Mouse (Mus musculus) MEL (cell line): Measurements from ENCODE around the gene 5730455P16Rik. TPM values are rescaled to one million over a fixed set of nuclear protein-coding genes. Genes with fewer than 3 reads are reported as not detected.

ENCODE experiments used
- DNase-seq: peaks from one replicate; pipeline ENCODE4 v3.0.0; 2011; ENCODE audit warnings: low read depth, low spot score
- H3K27ac ChIP-seq: 2 replicates; pipeline ENCODE4 v1.5.1; 2012; ENCODE audit warnings: low read depth, mild to moderate bottlenecking, control low read depth, low read length, moderate library complexity; ENCODE audit not compliant: control insufficient read depth
- H3K27me3 ChIP-seq, 2 experiments: fragments of 150-350 bp in 1 of 2; sonication (generic) in 1 of 2; 2 replicates each; pipeline ENCODE4 v1.6.1; 2012; ENCODE audit warnings: low read length in 2 of 2, mild to moderate bottlenecking in 2 of 2, improper control_type of control experiment in 1 of 2, moderate library complexity in 1 of 2; ENCODE audit not compliant: insufficient read depth in 2 of 2, control insufficient read depth in 1 of 2
- H3K36me3 ChIP-seq, 2 experiments: 2 replicates each; pipeline ENCODE4 v1.6.1; 2012 to 2014; ENCODE audit warnings: low read length in 2 of 2, improper control_type of control experiment in 1 of 2, inconsistent platforms in 1 of 2, mild to moderate bottlenecking in 1 of 2; ENCODE audit not compliant: insufficient read depth in 2 of 2, control insufficient read depth in 1 of 2
- H3K4me1 ChIP-seq, 2 experiments: fragments of 150-350 bp in 1 of 2; sonication (generic) in 1 of 2; 2 replicates each; pipeline ENCODE4 v1.6.1; 2012; ENCODE audit warnings: low read length in 2 of 2, improper control_type of control experiment in 1 of 2, mild to moderate bottlenecking in 1 of 2; ENCODE audit not compliant: insufficient read depth in 2 of 2, control insufficient read depth in 1 of 2
- H3K4me3 ChIP-seq, 2 experiments: fragments of 150-350 bp in 1 of 2; sonication (generic) in 1 of 2; 2 replicates each; pipeline ENCODE4 v1.5.1; 2012; ENCODE audit warnings: low read depth in 2 of 2, low read length in 2 of 2, mild to moderate bottlenecking in 2 of 2, moderate library complexity in 2 of 2, control low read depth in 1 of 2, improper control_type of control experiment in 1 of 2; ENCODE audit not compliant: control insufficient read depth in 1 of 2, insufficient read depth in 1 of 2
- H3K79me2 ChIP-seq: 2 replicates; pipeline ENCODE4 v1.6.1; 2012; ENCODE audit warnings: mild to moderate bottlenecking, low read length, moderate library complexity; ENCODE audit not compliant: control insufficient read depth, poor library complexity, insufficient read depth
- H3K9ac ChIP-seq: 2 replicates; pipeline ENCODE4 v1.6.1; 2012; ENCODE audit warnings: low read depth, mild to moderate bottlenecking, control low read depth, low read length, moderate library complexity; ENCODE audit not compliant: control insufficient read depth, poor library complexity, severe bottlenecking
- H3K9me3 ChIP-seq: fragments of 150-350 bp; sonication (generic); replicated peaks from 2 replicates; pipeline ENCODE4 v1.6.1; 2012; ENCODE audit warnings: mild to moderate bottlenecking, low read length, improper control_type of control experiment, moderate library complexity; ENCODE audit not compliant: insufficient read depth
- CTCF ChIP-seq, 3 experiments: IDR thresholded peaks in 2 of 3; conservative IDR thresholded peaks in 1 of 3; 2 replicates each; pipeline ENCODE4 v1.5.1; 2011 to 2012; ENCODE audit warnings: low read length in 3 of 3, low read depth in 2 of 3, mild to moderate bottlenecking in 2 of 3, improper control_type of control experiment in 1 of 3, inconsistent platforms in 1 of 3, mixed read lengths in 1 of 3, moderate library complexity in 1 of 3; ENCODE audit not compliant: control insufficient read depth in 1 of 3, insufficient read depth in 1 of 3, poor library complexity in 1 of 3, severe bottlenecking in 1 of 3
- EP300 ChIP-seq, 2 experiments: IDR thresholded peaks; 2 replicates each; pipeline ENCODE4 v1.6.1; 2011; ENCODE audit warnings: improper control_type of control experiment in 2 of 2, low read length in 2 of 2, low read depth in 1 of 2, mild to moderate bottlenecking in 1 of 2
- ETS1 ChIP-seq: IDR thresholded peaks from 2 replicates; pipeline ENCODE4 v1.6.1; 2012; ENCODE audit warnings: low read depth, mild to moderate bottlenecking, inconsistent platforms, low read length, improper control_type of control experiment, moderate library complexity
- GATA1 ChIP-seq: IDR thresholded peaks from 2 replicates; pipeline ENCODE4 v1.6.1; 2011; ENCODE audit warnings: low read depth, low read length, improper control_type of control experiment
- MAFK ChIP-seq: IDR thresholded peaks from 2 replicates; pipeline ENCODE4 v1.6.1; 2011; ENCODE audit warnings: low read depth, mild to moderate bottlenecking, low read length, improper control_type of control experiment, borderline replicate concordance
- MAZ ChIP-seq: IDR thresholded peaks from 2 replicates; pipeline ENCODE4 v1.6.1; 2012; ENCODE audit warnings: low read depth, mild to moderate bottlenecking, inconsistent platforms, low read length, improper control_type of control experiment
- MYB ChIP-seq: IDR thresholded peaks from 2 replicates; pipeline ENCODE4 v1.6.1; 2011; ENCODE audit warnings: mild to moderate bottlenecking, low read depth, low read length, improper control_type of control experiment
- MYC ChIP-seq: IDR thresholded peaks from 2 replicates; pipeline ENCODE4 v1.6.1; 2011; ENCODE audit warnings: low read depth, mild to moderate bottlenecking, low read length, improper control_type of control experiment, moderate library complexity
- NRF1 ChIP-seq: IDR thresholded peaks from 2 replicates; pipeline ENCODE4 v1.6.1; 2014; ENCODE audit warnings: low read depth, mild to moderate bottlenecking, inconsistent platforms, low read length, improper control_type of control experiment, moderate library complexity; ENCODE audit not compliant: poor library complexity, insufficient read depth, severe bottlenecking
- POLR2AphosphoS2 ChIP-seq: IDR thresholded peaks from 2 replicates; pipeline ENCODE4 v1.6.1; 2011; ENCODE audit warnings: low read length, improper control_type of control experiment
- RAD21 ChIP-seq: IDR thresholded peaks from 2 replicates; pipeline ENCODE4 v1.6.1; 2011; ENCODE audit warnings: mild to moderate bottlenecking, low read depth, low read length, improper control_type of control experiment
- RCOR1 ChIP-seq: IDR thresholded peaks from 2 replicates; pipeline ENCODE4 v1.6.1; 2012; ENCODE audit warnings: low read depth, mild to moderate bottlenecking, inconsistent platforms, low read length, improper control_type of control experiment
- SMC3 ChIP-seq: IDR thresholded peaks from 2 replicates; pipeline ENCODE4 v1.6.1; 2011; ENCODE audit warnings: low read depth, low read length, improper control_type of control experiment
- TCF12 ChIP-seq: IDR thresholded peaks from 2 replicates; pipeline ENCODE4 v1.6.1; 2014; ENCODE audit warnings: low read depth, mild to moderate bottlenecking, inconsistent platforms, low read length, improper control_type of control experiment, moderate library complexity
- ZC3H11A ChIP-seq: IDR thresholded peaks from 2 replicates; pipeline ENCODE4 v1.6.1; 2012; ENCODE audit warnings: low read depth, mild to moderate bottlenecking, inconsistent platforms, low read length, improper control_type of control experiment
- ZKSCAN1 ChIP-seq: IDR thresholded peaks from 2 replicates; pipeline ENCODE4 v1.6.1; 2012; ENCODE audit warnings: low read depth, mild to moderate bottlenecking, inconsistent platforms, low read length, improper control_type of control experiment, moderate library complexity
- polyA plus RNA-seq, 2 experiments: library from polyadenylated mRNA; stranded (reverse) in 1 of 2; unstranded in 1 of 2; fragments of >175 nt in 1 of 2; fragments of >200 nt in 1 of 2; gene quantifications; 2 replicates each; pipeline versions ENCODE4 v1.2.1 to v1.2.4; 2012; ENCODE audit warnings: low replicate concordance in 2 of 2, low read depth in 1 of 2; ENCODE audit not compliant: insufficient read length in 2 of 2, insufficient read depth in 1 of 2, missing spikeins in 1 of 2
- total RNA-seq: library from RNA; depleted of rRNA; stranded (reverse); fragments of 300-350 nt; gene quantifications from 2 replicates; pipeline ENCODE4 v1.2.3, GENCODE M21; 2012

Gene 5730455P16Rik
- total and polyA plus RNA-seq, 3 experiments, result 9.5 to 10.1 TPM; not detected in 1

DNA sequence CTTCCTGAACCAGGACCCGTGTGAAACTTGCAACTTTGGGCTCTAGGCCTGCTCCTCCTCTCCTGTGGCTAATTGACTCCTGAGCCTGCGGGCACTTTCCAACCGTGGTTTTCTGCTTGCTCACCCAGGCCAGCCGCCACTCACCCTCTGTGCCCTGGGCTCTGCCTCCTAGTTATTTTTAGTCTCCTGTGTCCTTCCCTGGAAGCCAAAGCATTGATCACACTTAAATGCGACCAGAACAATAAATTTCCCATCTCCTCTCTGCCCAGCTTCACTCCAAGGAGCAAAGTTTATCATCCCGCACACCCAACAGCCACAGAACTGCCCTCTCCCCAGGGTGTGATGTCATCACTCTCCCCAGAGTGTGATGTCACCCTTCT is 41.5 kb downstream of the 5730455P16Rik start:
- Histone ChIP-seq H3K27ac (no peak overlapping the region), H3K79me2 (no peaks in the 10 kb centered on the region)
- TF ChIP-seq CTCF (IDR thresholded peaks at IDR 0.05 in 2 of 3, conservative IDR thresholded peaks at IDR 0.05 in 1 of 3; ENCODE audit: control insufficient read depth in 1 of 3, insufficient read depth in 1 of 3, low read depth in 2 of 3, low read length in 3 of 3, poor library complexity in 1 of 3, severe bottlenecking in 1 of 3), result no peak
- TF ChIP-seq NRF1, result no peak
- no peak for TF ChIP-seq ZC3H11A
- no peak for TF ChIP-seq ETS1
- TF ChIP-seq MYB, result no peak
- no peak for TF ChIP-seq RCOR1
- TF ChIP-seq MAFK, result no peak
- TF ChIP-seq TCF12, result no peak
- TF ChIP-seq EP300 (IDR thresholded peaks at IDR 0.05; ENCODE audit: low read depth in 1 of 2, low read length in 2 of 2), result no peak
- TF ChIP-seq MAZ, result no peak
- TF ChIP-seq GATA1, result no peak
- TF ChIP-seq, all 39 proteins: peak for 0
- no peak overlapping the region for H3K9ac ChIP-seq
- H3K27me3 ChIP-seq, result peaks cover 5 to 17% of the 10 kb centered on the region in 2 experiments
- H3K36me3 ChIP-seq, result no peaks in the 10 kb centered on the region
- no peak overlapping the region for H3K4me3 ChIP-seq
- peaks cover 0 to 4% of the 10 kb centered on the region in 2 experiments; a peak in 1 of 4 replicates for H3K4me1 ChIP-seq
- DNase-seq, result no peak
- no peaks in the 10 kb centered on the region for H3K9me3 ChIP-seq

DNA sequence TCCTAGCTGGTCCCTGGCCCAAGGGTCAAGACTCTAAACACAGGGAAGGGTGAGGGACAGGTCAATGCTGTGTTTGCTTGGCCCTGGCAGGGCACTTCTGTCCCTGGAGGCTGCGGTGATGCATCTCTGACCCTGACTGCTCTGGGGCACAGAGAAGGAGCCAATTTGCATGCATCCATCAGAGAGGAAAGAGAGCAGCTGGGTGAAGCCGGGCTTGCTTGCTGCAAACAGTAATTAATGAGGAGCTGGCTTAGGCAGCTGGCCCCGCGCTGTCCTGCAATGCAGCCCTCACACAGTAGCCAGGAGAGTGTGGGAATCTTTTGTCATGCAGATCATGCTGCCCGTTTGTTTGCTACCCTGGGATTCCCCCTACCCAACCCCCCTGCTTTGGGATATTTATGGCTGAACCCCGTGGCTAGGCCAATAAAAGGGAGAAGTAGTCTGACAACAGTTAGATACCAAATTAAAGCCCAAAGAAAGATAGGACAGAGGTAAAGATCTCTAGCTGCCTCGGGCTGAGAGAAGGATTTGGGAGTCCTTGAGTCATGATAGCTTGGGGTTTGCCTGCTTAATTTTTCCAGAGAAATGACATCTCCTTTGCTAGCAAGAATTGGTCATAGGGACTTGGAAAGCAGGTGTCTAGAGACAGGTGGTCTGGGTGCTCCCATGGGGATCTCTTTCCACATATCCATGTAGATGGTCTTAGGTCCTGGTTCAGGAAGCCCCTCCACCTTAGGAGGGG is 42.1 kb downstream of the 5730455P16Rik start:
- Histone ChIP-seq H3K27me3 (peaks cover 5 to 16% of the 10 kb centered on the region in 2 experiments), H3K27ac (no peak overlapping the region), H3K36me3 (no peaks in the 10 kb centered on the region), H3K79me2 (no peaks in the 10 kb centered on the region), H3K9me3 (no peaks in the 10 kb centered on the region), H3K4me1 (peaks cover 0 to 4% of the 10 kb centered on the region in 2 experiments; a peak in 1 of 4 replicates), H3K4me3 (no peak overlapping the region), H3K9ac (no peak overlapping the region)
- TF ChIP-seq ZKSCAN1 (no peak), POLR2AphosphoS2 (no peak), ETS1 (no peak), MYC (no peak), MAFK (no peak), RAD21 (no peak), NRF1 (no peak), TCF12 (no peak), MAZ (no peak), SMC3 (no peak)
- DNase-seq, result no peak
